Mouse (Mus musculus) CD8-positive naive resting alpha-beta T cell, adult 2 months (primary cell): Measurements from ENCODE around the gene Msl3.

Experiments
- DNase-seq, 2 experiments: peaks; one replicate each; pipeline ENCODE4 v3.0.0; 2022; ENCODE audit warnings: low read depth in 2 of 2, low spot score in 2 of 2

Msl3 gene

DNA sequence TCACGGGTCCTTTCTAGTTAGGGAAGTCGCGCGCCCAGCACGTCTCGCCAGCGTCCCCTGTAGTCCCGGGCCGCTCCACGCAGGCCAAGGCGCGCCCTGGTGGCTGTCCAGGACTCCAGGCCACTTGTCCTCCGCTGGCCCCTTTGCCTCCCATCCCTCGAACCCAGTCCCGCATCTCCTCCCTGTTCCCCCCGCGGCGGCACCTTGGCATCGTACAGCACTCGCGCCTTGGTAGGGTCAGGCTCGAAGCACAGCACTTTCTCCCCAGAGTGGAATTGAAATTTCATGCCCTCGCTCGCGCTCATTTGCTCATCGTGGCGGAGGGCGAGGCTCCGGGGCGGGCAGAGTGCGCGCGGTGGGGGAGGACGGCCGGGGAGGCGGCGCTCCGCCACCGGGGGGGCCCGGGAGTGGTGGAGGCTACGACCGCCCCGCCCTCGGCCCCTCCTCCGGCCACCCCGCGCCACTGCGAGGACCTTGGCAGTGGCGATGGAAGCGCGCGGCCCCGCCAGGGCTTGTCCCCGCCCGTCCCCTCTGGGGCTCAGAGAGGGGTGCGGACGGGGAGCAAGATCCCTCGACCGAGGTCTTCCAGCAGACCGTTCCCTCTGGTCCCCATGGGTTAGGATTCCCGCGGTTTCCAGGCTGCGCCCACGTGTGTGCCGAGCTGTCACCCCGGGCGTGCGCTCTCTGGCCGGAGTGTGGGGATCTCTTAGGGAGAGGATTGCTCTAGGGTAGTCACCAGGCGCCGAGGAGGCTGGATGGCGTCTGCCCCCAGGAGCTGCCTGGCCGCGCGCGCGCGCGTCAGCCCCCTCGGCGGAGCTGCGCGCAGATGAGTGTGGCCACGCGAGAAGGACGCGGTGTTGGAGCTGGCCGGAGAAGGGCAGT is at the start of gene Msl3:
Msl3 (minus strand) TSS at position 374 of the 882 bp plus-strand sequence.
- DNase-seq, result peak; percentile 72 to 74

GRCm38 (mm10) chrX:168717969-168718368 is 44.3 kb upstream of the Msl3 start:
- no peak for DNase-seq

- DNase-seq, result no peak
These were observed 787 bp upstream of the Msl3 start for GRCm38 (mm10) chrX:168674407-168674962.

DNA sequence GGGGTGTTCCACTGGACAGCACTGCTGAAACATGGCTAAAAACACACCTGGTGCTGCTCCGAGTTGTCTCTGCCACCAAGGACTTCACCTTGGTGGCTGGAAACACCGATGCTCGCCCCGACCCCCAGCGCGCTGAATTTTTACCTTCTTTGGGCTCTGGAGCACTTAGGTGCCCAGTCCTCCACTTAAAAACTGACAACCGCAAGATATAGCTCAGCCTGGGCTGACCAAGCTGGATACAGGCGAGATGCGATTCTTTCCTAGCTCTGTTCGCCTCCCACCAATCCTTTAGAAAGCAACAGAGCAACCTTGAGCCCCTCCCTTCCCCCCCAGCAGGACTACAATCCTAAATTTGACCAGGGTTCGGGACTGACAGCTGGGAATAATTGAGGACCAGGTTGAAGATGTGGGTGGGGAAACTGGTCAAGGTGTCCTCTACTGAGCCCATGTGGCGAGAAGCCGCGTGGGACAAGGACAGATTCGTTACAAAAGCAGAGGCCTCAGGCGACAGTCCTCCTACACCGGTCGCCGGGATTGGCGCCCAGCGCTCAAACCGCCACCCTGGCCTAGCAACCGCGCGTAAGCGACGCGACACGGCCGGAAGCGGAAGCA is 679 bp downstream of the Msl3 start:
- no peak for DNase-seq

- peak; percentile 37 to 39 for DNase-seq
These were observed 1.3 kb downstream of the Msl3 start for GRCm38 (mm10) chrX:168672425-168672824.

DNA sequence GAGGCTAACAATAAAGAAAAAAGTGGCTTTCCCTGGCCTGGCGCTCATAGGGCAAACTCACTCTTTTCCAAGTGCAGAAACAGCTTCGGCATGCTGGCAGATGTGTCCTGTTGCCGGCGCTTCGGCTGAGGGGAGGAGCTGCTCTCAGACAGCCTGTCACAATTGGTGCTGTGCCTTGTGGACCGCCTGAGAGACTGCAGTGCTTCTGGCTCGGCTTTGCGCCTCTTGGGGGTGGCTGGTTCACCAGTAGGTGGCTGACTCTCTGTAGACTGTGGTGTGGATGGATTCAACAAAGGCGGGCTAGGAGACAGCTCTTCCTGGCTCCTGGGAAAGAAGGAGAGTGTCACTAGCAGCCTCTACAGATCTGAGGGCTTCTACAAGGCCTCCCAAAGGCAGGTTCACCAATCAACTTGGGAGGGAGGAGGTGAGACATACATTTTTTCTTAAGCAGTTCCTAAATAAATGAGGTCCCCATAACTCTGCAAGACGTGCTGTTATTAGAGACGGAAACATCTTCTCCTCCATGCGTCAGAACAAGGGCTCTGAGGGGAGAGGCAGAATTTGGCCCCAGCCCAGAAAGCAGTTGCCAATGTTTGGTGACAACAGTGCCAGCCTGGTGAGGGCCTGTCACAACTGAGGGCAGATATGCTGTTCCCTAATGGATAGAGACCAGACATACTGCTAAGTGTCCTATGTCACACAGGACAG is 9.6 kb downstream of the Msl3 start:
- no peak for DNase-seq

DNA sequence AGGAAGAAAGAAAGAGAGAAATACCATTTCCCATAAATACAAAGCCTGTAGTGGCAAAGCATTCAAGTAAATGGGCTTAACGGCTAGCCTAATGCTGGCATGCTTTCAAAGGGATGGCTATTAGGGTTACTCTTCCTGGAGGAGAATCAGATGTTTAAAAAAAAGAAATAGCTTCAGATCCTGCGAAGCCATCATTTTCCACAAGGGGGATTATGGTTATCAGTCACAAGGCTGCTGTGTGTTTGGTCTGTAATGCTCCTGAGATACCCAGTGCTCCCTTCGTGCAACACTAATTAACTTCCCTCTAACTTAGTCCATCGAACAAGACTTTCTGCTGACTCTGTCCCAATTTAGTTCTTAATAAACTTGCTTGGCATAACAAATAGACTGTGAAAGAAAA is 13.5 kb downstream of the Msl3 start:
- DNase-seq, result no peak

- peak in 1 of 2 experiments; percentile 19 for DNase-seq
These were observed 13.9 kb downstream of the Msl3 start for GRCm38 (mm10) chrX:168659803-168660202.

GRCm38 (mm10) chrX:168659275-168659674 is 14.4 kb downstream of the Msl3 start:
- no peak for DNase-seq

DNA sequence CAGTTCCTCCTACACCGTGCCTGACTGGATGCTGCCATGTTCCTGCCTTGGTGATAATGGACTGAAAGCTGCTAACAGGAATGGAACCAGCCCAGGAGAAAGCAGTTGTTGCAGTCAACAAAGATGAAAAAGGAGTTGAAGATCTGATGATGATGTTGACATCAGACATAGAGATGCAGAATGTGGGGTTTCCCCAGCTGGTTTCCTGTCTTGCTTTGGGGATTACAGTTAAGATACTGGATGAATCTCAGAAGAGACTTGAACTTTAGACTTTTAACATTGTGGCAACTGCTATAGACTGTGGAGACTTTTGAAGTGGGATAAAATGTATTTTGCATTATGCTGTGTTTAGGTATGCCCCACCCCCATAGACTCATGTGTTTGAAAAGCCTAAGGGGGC is 15.9 kb downstream of the Msl3 start:
- no peak for DNase-seq

- DNase-seq, result no peak
These were observed 24.4 kb downstream of the Msl3 start for GRCm38 (mm10) chrX:168649336-168649735.

- DNase-seq, result no peak
These were observed 26.0 kb downstream of the Msl3 start for GRCm38 (mm10) chrX:168647746-168648145.

- no peak for DNase-seq
These were observed 30.2 kb downstream of the Msl3 start for GRCm38 (mm10) chrX:168643451-168643850.

DNA sequence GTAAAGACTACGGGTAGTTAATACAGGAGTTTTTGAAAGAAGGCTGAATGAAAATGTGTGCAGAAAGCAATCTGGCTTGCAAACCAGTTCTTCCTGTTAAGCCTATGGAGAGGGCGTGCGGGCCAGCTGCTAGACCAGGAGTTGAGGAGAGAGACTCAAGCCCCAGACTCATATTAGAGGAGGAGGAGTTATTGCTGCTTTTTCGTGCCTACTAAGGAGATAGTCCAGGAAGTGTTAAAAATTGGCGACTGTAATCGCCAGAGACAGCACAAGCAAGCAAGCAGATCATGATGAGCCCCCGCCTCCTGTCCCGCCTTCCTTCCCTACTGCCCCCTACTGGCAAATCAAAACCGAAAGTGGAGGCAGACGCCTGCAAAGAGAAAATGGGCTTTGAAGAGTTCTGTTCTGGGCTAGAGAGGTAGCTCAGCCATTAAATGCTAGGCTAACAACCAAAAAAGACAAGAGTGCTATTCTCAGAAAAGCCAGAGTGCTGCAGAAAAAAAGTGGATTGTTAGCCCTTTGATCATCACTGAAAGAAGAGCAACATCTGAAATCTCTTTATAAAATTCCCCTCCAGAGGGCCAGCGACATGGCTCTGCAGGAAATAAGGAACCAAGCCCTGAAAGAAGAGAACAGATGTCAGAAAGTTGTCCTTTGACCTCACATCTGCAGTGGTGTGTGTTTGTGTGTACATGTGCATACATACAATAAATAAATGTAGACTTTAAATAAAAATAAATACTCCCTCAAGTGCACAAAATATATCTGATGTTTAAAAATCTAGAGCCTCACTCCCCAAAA is 33.9 kb downstream of the Msl3 start:
- peak; percentile 56 to 67 for DNase-seq
